Mouse (Mus musculus) testis, adult 2 months (tissue): ENCODE results near the gene Unc119b.

Experiments
- CTCF ChIP-seq: fragments of 200-500 bp; IDR thresholded peaks from 2 replicates; pipeline ENCODE4 v1.5.1; 2012; ENCODE audit warnings: low read depth, mild to moderate bottlenecking, inconsistent platforms, low read length, moderate library complexity; ENCODE audit not compliant: control insufficient read depth, insufficient read depth, insufficient replicate concordance
- POLR2A ChIP-seq: fragments of 200-500 bp; IDR thresholded peaks from 2 replicates; pipeline ENCODE4 v1.6.1; 2012; ENCODE audit warnings: low read depth, mild to moderate bottlenecking, inconsistent platforms, low read length, moderate library complexity; ENCODE audit not compliant: control insufficient read depth

GRCm38 (mm10) chr5:115098195-115098594, 36.6 kb downstream of the Unc119b start, which contains the start of gene Gm10401:
- TF ChIP-seq CTCF (no peak), POLR2A (no peak)
